Mouse (Mus musculus) megakaryocyte, embryonic 14.5 days (primary cell): ENCODE results near the gene Rbm33.

Experiments
- FLI1 ChIP-seq: IDR thresholded peaks from 2 replicates; pipeline ENCODE4 v1.6.1; 2012; ENCODE audit warnings: low read length, inconsistent platforms, mixed read lengths
- GATA1 ChIP-seq: IDR thresholded peaks from 3 replicates; pipeline ENCODE4 v1.6.1; 2012; ENCODE audit warnings: mixed read lengths, low read length, inconsistent platforms, borderline replicate concordance

- TF ChIP-seq GATA1 (no peak), FLI1 (no peak)
These were observed 55.3 kb downstream of the Rbm33 start for GRCm38 (mm10) chr5:28372172-28372664.
